Mouse (Mus musculus) liver, embryonic 14.5 days (tissue): ENCODE measurements at regions not wholly inside any gene's neighbourhood (a gene's known extent, or its start where the extent isn't known, plus 50 kb on each side); places are given as distances from the start of the nearest gene placed in this dataset.

Source experiments
- ATAC-seq: fragments of 200-750 bp; cut with Nextera tagmentation; 2 replicates; pipeline ENCODE4 v1.8.0; 2017; ENCODE audit warnings: moderate number of reproducible peaks, mild to moderate bottlenecking, moderate library complexity; ENCODE audit not compliant: insufficient read depth
- DNase-seq, 3 experiments: peaks; one replicate each; pipeline ENCODE4 v3.0.0-alpha.2; 2012 to 2013; ENCODE audit warnings: low read depth in 3 of 3, low spot score in 3 of 3
- H3K27ac ChIP-seq: fragments of 300-500 bp; sonication (generic); 2 replicates; pipeline ENCODE4 v1.5.1; 2014; ENCODE audit warnings: moderate library complexity, mild to moderate bottlenecking, control low read depth, inconsistent platforms
- H3K27me3 ChIP-seq: fragments of 300-500 bp; sonication (generic); 2 replicates; pipeline ENCODE4 v1.6.1; 2014; ENCODE audit warnings: mild to moderate bottlenecking, low read length, moderate library complexity; ENCODE audit not compliant: control insufficient read depth, insufficient read depth
- H3K36me3 ChIP-seq: fragments of 300-500 bp; sonication (generic); replicated peaks from 2 replicates; pipeline ENCODE4 v1.6.1; 2014; ENCODE audit warnings: low read depth; ENCODE audit not compliant: control insufficient read depth, insufficient read depth
- H3K4me1 ChIP-seq, 2 experiments: fragments of 200-500 bp in 1 of 2; fragments of 300-500 bp in 1 of 2; sonication (generic) in 1 of 2; replicated peaks; 2 replicates each; pipeline ENCODE4 v1.6.1; 2012 to 2014; ENCODE audit warnings: antibody characterized with exemption in 1 of 2, inconsistent platforms in 1 of 2, low read length in 1 of 2; ENCODE audit not compliant: control insufficient read depth in 2 of 2, insufficient read depth in 2 of 2
- H3K4me2 ChIP-seq: fragments of 300-500 bp; sonication (generic); 2 replicates; pipeline ENCODE4 v1.6.1; 2014; ENCODE audit warnings: low read depth, mild to moderate bottlenecking, control low read depth, moderate library complexity
- H3K4me3 ChIP-seq, 2 experiments: fragments of 200-500 bp in 1 of 2; fragments of 300-500 bp in 1 of 2; sonication (generic) in 1 of 2; 2 replicates each; pipeline ENCODE4 v1.5.1; 2012 to 2014; ENCODE audit warnings: low read depth in 2 of 2, low read length in 2 of 2, mild to moderate bottlenecking in 2 of 2, control low read depth in 1 of 2, inconsistent platforms in 1 of 2, moderate library complexity in 1 of 2; ENCODE audit not compliant: insufficient read depth in 1 of 2
- H3K9ac ChIP-seq: fragments of 300-500 bp; sonication (generic); replicated peaks from 2 replicates; pipeline ENCODE4 v1.6.1; 2014; ENCODE audit warnings: mild to moderate bottlenecking, control low read depth, moderate library complexity
- H3K9me3 ChIP-seq: fragments of 300-500 bp; sonication (generic); 2 replicates; pipeline ENCODE4 v1.6.1; 2016; ENCODE audit warnings: low read length, mixed read lengths; ENCODE audit not compliant: control insufficient read depth
- CTCF ChIP-seq: IDR thresholded peaks from 2 replicates; pipeline ENCODE4 v1.5.1; 2016; ENCODE audit warnings: antibody characterized with exemption, low read depth, control low read depth
- EP300 ChIP-seq: IDR thresholded peaks from 2 replicates; pipeline ENCODE4 v1.6.1; 2016; ENCODE audit warnings: antibody characterized with exemption, low read depth
- WGBS: fragments of 180-500 bp; shearing (Covaris S2); extraction: QIAGEN DNeasy Blood & Tissue Kit; methylation state at CpG from one replicate; pipeline ENCODE4 v1.1.7; 2014; ENCODE audit not compliant: insufficient replicate concordance; 5-methylcytosine and 5-hydroxymethylcytosine counted together

GRCm38 (mm10) chr11:79815156-79815555 lies 147.0 kb downstream of the Utp6 start:
- ATAC-seq (no peak), DNase-seq (no peak)
- no peak overlapping the region for H3K9ac ChIP-seq
- WGBS: 72% methylated on average over 3 of the region's 3 CpGs
- H3K27ac ChIP-seq: no peak overlapping the region
- H3K4me3 ChIP-seq: no peak overlapping the region
- TF ChIP-seq EP300 (no peak), CTCF (no peak)
- H3K36me3 ChIP-seq: no peaks in the 10 kb centered on the region
- no peak overlapping the region for H3K4me2 ChIP-seq
- H3K27me3 ChIP-seq: no peaks in the 10 kb centered on the region
- H3K4me1 ChIP-seq: no peaks in the 10 kb centered on the region
- no peaks in the 10 kb centered on the region for H3K9me3 ChIP-seq

- TF ChIP-seq CTCF: no peak
- TF ChIP-seq EP300: no peak
- Histone ChIP-seq H3K4me1 (no peaks in the 10 kb centered on the region), H3K4me2 (no peak overlapping the region), H3K27ac (no peak overlapping the region), H3K36me3 (no peaks in the 10 kb centered on the region), H3K4me3 (no peak overlapping the region), H3K9ac (no peak overlapping the region), H3K27me3 (no peaks in the 10 kb centered on the region), H3K9me3 (no peaks in the 10 kb centered on the region)
- ATAC-seq (no peak), DNase-seq (no peak)
- 29% methylated on average over 17 of the region's 17 CpGs for WGBS
Measured at GRCm38 (mm10) chr11:79806911-79807466, 155.2 kb downstream of the Utp6 start.

- TF ChIP-seq CTCF (no peak), EP300 (no peak)
- Histone ChIP-seq H3K9ac (no peak overlapping the region), H3K4me1 (no peaks in the 10 kb centered on the region), H3K9me3 (no peaks in the 10 kb centered on the region), H3K4me3 (no peak overlapping the region), H3K36me3 (no peaks in the 10 kb centered on the region), H3K27me3 (no peaks in the 10 kb centered on the region), H3K4me2 (no peak overlapping the region), H3K27ac (no peak overlapping the region)
- 70% methylated on average over 10 of the region's 10 CpGs for WGBS
- DNase-seq (no peak), ATAC-seq (no peak)
Measured at GRCm38 (mm10) chr11:79806417-79806816, 155.8 kb downstream of the Utp6 start.

- no peak for ATAC-seq
- Histone ChIP-seq H3K4me2 (no peak overlapping the region), H3K27ac (no peak overlapping the region)
Measured at GRCm38 (mm10) chr11:79805981-79806415, 156.2 kb downstream of the Utp6 start.

GRCm38 (mm10) chr11:79803971-79804370 lies 158.2 kb downstream of the Utp6 start:
- no peak overlapping the region for H3K4me2 ChIP-seq
- no peaks in the 10 kb centered on the region for H3K4me1 ChIP-seq
- no peaks in the 10 kb centered on the region for H3K27me3 ChIP-seq
- DNase-seq (no peak), ATAC-seq (no peak)
- H3K9me3 ChIP-seq: no peaks in the 10 kb centered on the region
- H3K36me3 ChIP-seq: no peaks in the 10 kb centered on the region
- 48% methylated on average over 2 of the region's 2 CpGs for WGBS
- TF ChIP-seq EP300 (no peak), CTCF (no peak)
- no peak overlapping the region for H3K9ac ChIP-seq
- H3K27ac ChIP-seq: no peak overlapping the region
- H3K4me3 ChIP-seq: no peak overlapping the region

More at GRCm38 (mm10) chr11:79805981-79806415, 156.2 kb downstream of the Utp6 start:
- H3K27me3 ChIP-seq: no peaks in the 10 kb centered on the region
- H3K9me3 ChIP-seq: no peaks in the 10 kb centered on the region
- 75% methylated on average over 10 of the region's 10 CpGs for WGBS
- H3K36me3 ChIP-seq: no peaks in the 10 kb centered on the region
- no peak overlapping the region for H3K4me3 ChIP-seq
- DNase-seq: no peak
- TF ChIP-seq EP300 (no peak), CTCF (no peak)
- H3K4me1 ChIP-seq: no peaks in the 10 kb centered on the region
- no peak overlapping the region for H3K9ac ChIP-seq
